Mouse (Mus musculus): ENCODE data around the gene Slit3.

GRCm38 (mm10) chr11:35317221-35317620 is 196.2 kb downstream of the Slit3 start:
- no peak for TF ChIP-seq TAL1 (IDR thresholded peaks at IDR 0.05; ENCODE audit: low read length)
- TF ChIP-seq GATA1 (IDR thresholded peaks at IDR 0.05; ENCODE audit: low read length), result no peak
